Mouse (Mus musculus) heart, postnatal 0 days (tissue): ENCODE results near the gene Olfr960. TPM values are rescaled to one million over a fixed set of nuclear protein-coding genes. Genes with fewer than 3 reads are reported as not detected.

Experiments used
- ATAC-seq: fragments of 200-750 bp; cut with Nextera tagmentation; 2 replicates; pipeline ENCODE4 v1.8.0; 2017; ENCODE audit warnings: low read depth, moderate number of reproducible peaks, moderate library complexity; ENCODE audit not compliant: insufficient read depth
- DNase-seq: peaks from one replicate; pipeline ENCODE4 v3.0.0-alpha.2; 2016; ENCODE audit warnings: low spot score
- H3K27ac ChIP-seq: fragments of 300-500 bp; sonication (generic); 2 replicates; pipeline ENCODE4 v1.5.1; 2014; ENCODE audit warnings: low read depth, mild to moderate bottlenecking
- H3K27me3 ChIP-seq: fragments of 300-500 bp; sonication (generic); 2 replicates; pipeline ENCODE4 v1.6.1; 2014; ENCODE audit warnings: low read length, mixed read lengths; ENCODE audit not compliant: control insufficient read depth, insufficient read depth
- H3K36me3 ChIP-seq: fragments of 300-500 bp; sonication (generic); replicated peaks from 2 replicates; pipeline ENCODE4 v1.6.1; 2014; ENCODE audit warnings: low read length, mixed read lengths; ENCODE audit not compliant: control insufficient read depth, insufficient read depth
- H3K4me1 ChIP-seq: fragments of 300-500 bp; sonication (generic); 2 replicates; pipeline ENCODE4 v1.6.1; 2014; ENCODE audit warnings: antibody characterized with exemption; ENCODE audit not compliant: control insufficient read depth, insufficient read depth
- H3K4me2 ChIP-seq: fragments of 300-500 bp; sonication (generic); 2 replicates; pipeline ENCODE4 v1.6.1; 2014; ENCODE audit warnings: low read depth, mild to moderate bottlenecking, low read length, moderate library complexity
- H3K4me3 ChIP-seq: fragments of 300-500 bp; sonication (generic); 2 replicates; pipeline ENCODE4 v1.5.1; 2014; ENCODE audit warnings: low read depth, low read length
- H3K9ac ChIP-seq: fragments of 300-500 bp; sonication (generic); replicated peaks from 2 replicates; pipeline ENCODE4 v1.6.1; 2014; ENCODE audit warnings: low read depth, low read length, mixed read lengths
- H3K9me3 ChIP-seq: fragments of 300-500 bp; sonication (generic); replicated peaks from 2 replicates; pipeline ENCODE4 v1.6.1; 2016; ENCODE audit warnings: low read length; ENCODE audit not compliant: control insufficient read depth
- CTCF ChIP-seq: IDR thresholded peaks from 2 replicates; pipeline ENCODE4 v1.5.1; 2016; ENCODE audit warnings: antibody characterized with exemption, control low read depth, low read depth
- EP300 ChIP-seq: IDR thresholded peaks from 2 replicates; pipeline ENCODE4 v1.6.1; 2016; ENCODE audit warnings: antibody characterized with exemption, low read depth
- WGBS: fragments of 180-500 bp; shearing (Covaris S2); extraction: QIAGEN DNeasy Blood & Tissue Kit; methylation state at CpG from one replicate; pipeline ENCODE4 v1.1.7; 2014; 5-methylcytosine and 5-hydroxymethylcytosine counted together
- polyA plus RNA-seq: library from polyadenylated mRNA; unstranded; fragments of >200 nt; fragmentation: Nextera tagmentation; extraction: Ambion mirVana; gene quantifications from 2 replicates; pipeline ENCODE4 v1.2.1, GENCODE M21; 2015
- total RNA-seq: library from RNA; depleted of rRNA; stranded (reverse); fragments of >200 nt; gene quantifications from 2 replicates; pipeline ENCODE4 v1.2.3, GENCODE M21; 2014; ENCODE audit warnings: low replicate concordance; rRNA removed

The Olfr960 gene
- total and polyA plus RNA-seq, 2 experiments from 2014 or later, result not detected

- whole genome bisulfite sequencing, result 81% methylated on average over 1 of the region's 1 CpGs
- H3K36me3 ChIP-seq, result no peaks in the 10 kb centered on the region
- ATAC-seq, result no peak
- H3K27ac ChIP-seq, result no peak within 1 kb of the TSS
- no peaks in the 10 kb centered on the region for H3K4me1 ChIP-seq
- TF ChIP-seq CTCF, result no peak
- no peak for TF ChIP-seq EP300
- H3K4me2 ChIP-seq, result no peak within 1 kb of the TSS
- no peak for DNase-seq
- no peak within 1 kb of the TSS for H3K4me3 ChIP-seq
- H3K9ac ChIP-seq, result no peak within 1 kb of the TSS
- H3K9me3 ChIP-seq, result peaks cover 5% of the 10 kb centered on the region; the same call in 1 of the 2 replicates
- no peaks in the 10 kb centered on the region for H3K27me3 ChIP-seq
These were observed 45.7 kb downstream of the Olfr960 start, which contains the start of gene Olfr963 for GRCm38 (mm10) chr9:39666905-39667304. Olfr963 (plus strand) TSS chr9:39667205.

DNA sequence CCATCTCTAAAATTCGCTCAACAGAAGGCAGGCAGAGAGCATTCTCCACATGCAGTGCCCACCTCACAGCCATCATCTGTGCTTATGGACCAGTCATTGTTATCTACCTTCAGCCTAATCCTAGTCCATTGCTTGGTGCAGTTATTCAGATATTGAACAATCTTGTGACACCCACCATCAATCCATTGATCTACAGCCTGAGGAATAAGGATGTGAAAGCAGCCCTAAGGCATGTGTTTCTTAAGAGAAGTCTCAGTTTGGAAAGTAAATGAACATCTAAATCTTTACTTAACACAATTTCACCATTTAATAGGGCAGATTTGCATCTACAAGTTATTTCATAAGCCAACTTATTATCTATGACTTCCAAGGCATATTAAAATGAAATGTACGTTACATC lies 48.5 kb downstream of the Olfr960 start:
- Histone ChIP-seq H3K4me2 (no peak overlapping the region), H3K9me3 (no peaks in the 10 kb centered on the region), H3K36me3 (no peaks in the 10 kb centered on the region), H3K4me3 (no peak overlapping the region), H3K9ac (no peak overlapping the region), H3K27ac (no peak overlapping the region), H3K27me3 (no peaks in the 10 kb centered on the region), H3K4me1 (no peaks in the 10 kb centered on the region)
- WGBS, result 63% methylated on average over 2 of the region's 2 CpGs
- DNase-seq (no peak), ATAC-seq (no peak)
- TF ChIP-seq CTCF (no peak), EP300 (no peak)

Other genes starting within 250 kb of the Olfr960 start
- not detected in 2 replicates for gene Olfr951, start 234.0 kb upstream of the Olfr960 start, total RNA-seq
- not detected in 2 replicates for gene Olfr951, start 234.0 kb upstream of the Olfr960 start, polyA plus RNA-seq
- not detected in 2 replicates for gene Olfr952, start 194.2 kb upstream of the Olfr960 start, total RNA-seq
- gene Olfr952, start 194.2 kb upstream of the Olfr960 start, polyA plus RNA-seq, result not detected in 2 replicates
- gene Olfr954, start 164.7 kb upstream of the Olfr960 start, total RNA-seq, result not detected in 2 replicates
- not detected in 2 replicates for gene Olfr954, start 164.7 kb upstream of the Olfr960 start, polyA plus RNA-seq
- not detected in 2 replicates for gene Olfr955, start 149.4 kb upstream of the Olfr960 start, total RNA-seq
- gene Olfr955, start 149.4 kb upstream of the Olfr960 start, polyA plus RNA-seq, result not detected in 2 replicates
- gene Olfr44, start 127.4 kb upstream of the Olfr960 start, total RNA-seq, result not detected in 2 replicates
- gene Olfr44, start 127.4 kb upstream of the Olfr960 start, polyA plus RNA-seq, result not detected in 2 replicates
- not detected in 2 replicates for gene Olfr957, start 105.6 kb upstream of the Olfr960 start, total RNA-seq
- not detected in 2 replicates for gene Olfr957, start 105.6 kb upstream of the Olfr960 start, polyA plus RNA-seq
- gene Olfr958, start 67.3 kb upstream of the Olfr960 start, total RNA-seq, result not detected in 2 replicates
- not detected in 2 replicates for gene Olfr958, start 67.3 kb upstream of the Olfr960 start, polyA plus RNA-seq
- gene Olfr959, start 45.8 kb upstream of the Olfr960 start, total RNA-seq, result not detected in 2 replicates
- not detected in 2 replicates for gene Olfr959, start 45.8 kb upstream of the Olfr960 start, polyA plus RNA-seq
- gene AW551984, start 17.0 kb upstream of the Olfr960 start, total RNA-seq, result 5.6 and 6.9 TPM in 2 replicates
- gene AW551984, start 17.0 kb upstream of the Olfr960 start, polyA plus RNA-seq, result 2.1 and 2.2 TPM in 2 replicates
- gene Olfr148, start 10.7 kb upstream of the Olfr960 start, total RNA-seq, result not detected in 2 replicates
- gene Olfr148, start 10.7 kb upstream of the Olfr960 start, polyA plus RNA-seq, result not detected in 2 replicates
- gene Olfr961, start 23.7 kb downstream of the Olfr960 start, total RNA-seq, result not detected in 2 replicates
- gene Olfr961, start 23.7 kb downstream of the Olfr960 start, polyA plus RNA-seq, result not detected in 2 replicates
- not detected in 2 replicates for gene Olfr963, start 45.8 kb downstream of the Olfr960 start, total RNA-seq
- gene Olfr963, start 45.8 kb downstream of the Olfr960 start, polyA plus RNA-seq, result not detected in 2 replicates
- gene Olfr149, start 85.7 kb downstream of the Olfr960 start, total RNA-seq, result not detected in 2 replicates
- gene Olfr149, start 85.7 kb downstream of the Olfr960 start, polyA plus RNA-seq, result not detected in 2 replicates
- not detected in 2 replicates for gene Olfr965, start 90.0 kb downstream of the Olfr960 start, total RNA-seq
- not detected in 2 replicates for gene Olfr965, start 90.0 kb downstream of the Olfr960 start, polyA plus RNA-seq
- gene Olfr150, start 109.6 kb downstream of the Olfr960 start, total RNA-seq, result not detected in 2 replicates
- not detected in 2 replicates for gene Olfr150, start 109.6 kb downstream of the Olfr960 start, polyA plus RNA-seq
- gene Olfr967, start 124.9 kb downstream of the Olfr960 start, total RNA-seq, result not detected in 2 replicates
- gene Olfr967, start 124.9 kb downstream of the Olfr960 start, polyA plus RNA-seq, result not detected in 2 replicates
- not detected in 2 replicates for gene Olfr968, start 161.9 kb downstream of the Olfr960 start, total RNA-seq
- not detected in 2 replicates for gene Olfr968, start 161.9 kb downstream of the Olfr960 start, polyA plus RNA-seq
- not detected in 2 replicates for gene Olfr969, start 169.6 kb downstream of the Olfr960 start, total RNA-seq
- not detected in 2 replicates for gene Olfr969, start 169.6 kb downstream of the Olfr960 start, polyA plus RNA-seq
- gene Olfr970, start 187.5 kb downstream of the Olfr960 start, total RNA-seq, result not detected in 2 replicates
- gene Olfr970, start 187.5 kb downstream of the Olfr960 start, polyA plus RNA-seq, result not detected in 2 replicates
- not detected in 2 replicates for gene Olfr971, start 215.5 kb downstream of the Olfr960 start, total RNA-seq
- not detected in 2 replicates for gene Olfr971, start 215.5 kb downstream of the Olfr960 start, polyA plus RNA-seq
- gene Olfr972, start 245.0 kb downstream of the Olfr960 start, total RNA-seq, result not detected in 2 replicates
- gene Olfr972, start 245.0 kb downstream of the Olfr960 start, polyA plus RNA-seq, result not detected in 2 replicates